10 mouse cellular contexts compared by ENCODE assay signal in the genomic region with DNA sequence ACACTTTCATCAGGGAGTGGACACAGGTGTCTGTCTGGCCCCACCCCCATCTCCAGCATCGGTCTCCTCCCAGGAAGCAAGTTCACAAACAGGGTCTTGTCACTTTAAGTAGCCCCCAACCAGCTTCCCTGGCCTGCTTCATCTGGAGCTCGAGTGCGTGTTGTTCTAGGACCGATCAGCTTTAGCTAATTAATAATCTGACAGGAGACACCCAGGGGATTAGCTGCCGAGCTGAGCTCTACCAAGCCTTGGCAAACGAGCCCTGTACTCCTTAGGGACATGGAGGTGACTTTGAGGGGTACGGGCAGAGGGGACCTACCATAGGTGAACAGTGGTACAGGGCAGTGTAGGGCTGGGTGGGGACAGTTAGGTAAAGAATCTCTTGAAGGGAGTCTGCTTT.
"Had no signal": no experiment of that assay in that cellular context is flagged by ENCODE, and none has a peak within 500 bp of the region (broad histone marks: within the 10 kb centered on the region; RNA-seq: fewer than 3 reads in every experiment).

No protein-coding gene starts in this region.

- H3K4me3 ChIP-seq: limb, embryonic 13.5 days; neural tube, embryonic 12.5 days had no signal

- DNase-seq: kidney, adult 8-10 months; kidney, postnatal 10 days; left cerebral cortex, postnatal 4 days; lung, adult 2 months; lung, postnatal 36 days had no signal

- H3K9ac ChIP-seq: limb, embryonic 13.5 days; liver, embryonic 14.5 days; neural tube, embryonic 12.5 days had no signal

- H3K27ac ChIP-seq: limb, embryonic 13.5 days; liver, embryonic 14.5 days; neural tube, embryonic 12.5 days; stomach, postnatal 0 days had no signal

- ATAC-seq: lung, postnatal 0 days had no signal

- H3K36me3 ChIP-seq: limb, embryonic 13.5 days; neural tube, embryonic 12.5 days had no signal

- H3K9me3 ChIP-seq: limb, embryonic 13.5 days; neural tube, embryonic 12.5 days had no signal

- H3K4me2 ChIP-seq: limb, embryonic 13.5 days; neural tube, embryonic 12.5 days had no signal
